In genomic region chr4:138272011-138272997, GRCm38 (mm10) we compare ENCODE assay signal across 8 mouse cellular contexts. TPM values are rescaled to one million over a fixed set of nuclear protein-coding genes. Genes with fewer than 3 reads are reported as not detected.
DNase-seq lines count a peak whose midpoint lies in the region; ATAC-seq lines count a peak whose summit lies in the region.

No protein-coding gene starts in this region.

- H3K4me2 ChIP-seq in forebrain, embryonic 15.5 days (replicated peaks): no peak overlapping the region
- H3K4me2 ChIP-seq in forebrain, embryonic 12.5 days: no peak overlapping the region
- H3K4me2 ChIP-seq in stomach, embryonic 15.5 days: no peak overlapping the region

- H3K27ac ChIP-seq in forebrain, embryonic 15.5 days (replicated peaks): no peak overlapping the region
- H3K27ac ChIP-seq in forebrain, embryonic 12.5 days: no peak overlapping the region
- no peak overlapping the region for H3K27ac ChIP-seq in stomach, embryonic 15.5 days

- WGBS in forebrain, embryonic 15.5 days: 67% methylated on average over 14 of the region's 14 CpGs
- 76% methylated on average over 14 of the region's 14 CpGs for WGBS in forebrain, embryonic 12.5 days
- 59% methylated on average over 14 of the region's 14 CpGs for WGBS in stomach, embryonic 15.5 days

- H3K36me3 ChIP-seq in forebrain, embryonic 15.5 days: no peaks in the 10 kb centered on the region
- H3K36me3 ChIP-seq in forebrain, embryonic 12.5 days (replicated peaks): no peaks in the 10 kb centered on the region
- H3K36me3 ChIP-seq in stomach, embryonic 15.5 days: no peaks in the 10 kb centered on the region

- H3K9ac ChIP-seq in forebrain, embryonic 15.5 days (replicated peaks): no peak overlapping the region
- no peak overlapping the region for H3K9ac ChIP-seq in forebrain, embryonic 12.5 days
- H3K9ac ChIP-seq in stomach, embryonic 15.5 days: no peak overlapping the region

- no peaks in the 10 kb centered on the region for H3K27me3 ChIP-seq in forebrain, embryonic 15.5 days
- H3K27me3 ChIP-seq in forebrain, embryonic 12.5 days: peaks cover 9% of the 10 kb centered on the region; the same call in 1 of the 2 replicates
- no peaks in the 10 kb centered on the region for H3K27me3 ChIP-seq in stomach, embryonic 15.5 days (replicated peaks)

- intact Hi-C loops in left cerebral cortex, postnatal 25 days (cut with DNase I): no loop called here

- H3K4me3 ChIP-seq in forebrain, embryonic 15.5 days: no peak overlapping the region
- H3K4me3 ChIP-seq in forebrain, embryonic 12.5 days (replicated peaks): no peak overlapping the region
- no peak overlapping the region for H3K4me3 ChIP-seq in stomach, embryonic 15.5 days (replicated peaks)

- ATAC-seq in forebrain, embryonic 15.5 days (replicated peaks): 0 out of 2 replicates have a peak, but pooled peaks have one; percentile 43
- no peak for ATAC-seq in forebrain, embryonic 12.5 days (ENCODE audit: low FRiP score)
- peak; percentile 70 for ATAC-seq in stomach, embryonic 15.5 days (ENCODE audit: insufficient read depth, low FRiP score, low read depth)
- ATAC-seq in CD4-positive, CD25-positive, alpha-beta regulatory T cell, adult 4 months: no peak

- no peaks in the 10 kb centered on the region for H3K9me3 ChIP-seq in forebrain, embryonic 15.5 days
- no peaks in the 10 kb centered on the region for H3K9me3 ChIP-seq in forebrain, embryonic 12.5 days
- no peaks in the 10 kb centered on the region for H3K9me3 ChIP-seq in stomach, embryonic 15.5 days

- peaks cover 6% of the 10 kb centered on the region for H3K4me1 ChIP-seq in forebrain, embryonic 15.5 days
- peaks cover 6% of the 10 kb centered on the region; the same call in 1 of the 2 replicates for H3K4me1 ChIP-seq in forebrain, embryonic 12.5 days
- H3K4me1 ChIP-seq in stomach, embryonic 15.5 days: no peaks in the 10 kb centered on the region

- DNase-seq in ovary, adult 18-20 months (ENCODE audit: low spot score): peak; percentile 29
- no peak for DNase-seq in ovary, postnatal 10 days (ENCODE audit: low spot score)
- DNase-seq in left cerebral cortex, postnatal 25 days (ENCODE audit: low spot score in 2 of 2): peak; percentile 65 to 91
- no peak for DNase-seq in cerebellum, postnatal 4 days (ENCODE audit: low spot score in 2 of 2)

RNA-seq across cellular contexts. Expression of gene Kif17, which starts 22.1 kb away (rescaled TPM):
- polyA plus RNA-seq in forebrain, embryonic 15.5 days (2015; fragmentation: Nextera tagmentation; extraction: Ambion mirVana): 1.4 and 1.6 TPM in 2 replicates
- polyA plus RNA-seq in forebrain, embryonic 12.5 days (2016; fragmentation: Nextera tagmentation; extraction: Ambion mirVana): 0.40 and 0.45 TPM in 2 replicates
- 10 to 100 TPM; 23.7 to 25.1 TPM for total RNA-seq in left cerebral cortex, postnatal 25 days (2021)
- polyA plus RNA-seq in stomach, embryonic 15.5 days (2015; fragmentation: Nextera tagmentation; extraction: Ambion mirVana): 1.7 and 1.9 TPM in 2 replicates
- polyA plus RNA-seq in CD4-positive, CD25-positive, alpha-beta regulatory T cell, adult 4 months (2017; shearing (Covaris generic)): under 1 TPM in 1 of 2 experiments, not detected in 1; 0.12 TPM

RNA-seq across cellular contexts. Expression of gene Sh2d5, which starts 22.1 kb away (rescaled TPM):
- polyA plus RNA-seq in forebrain, embryonic 15.5 days (2015; fragmentation: Nextera tagmentation; extraction: Ambion mirVana): 5.9 and 6.8 TPM in 2 replicates
- polyA plus RNA-seq in forebrain, embryonic 12.5 days (2016; fragmentation: Nextera tagmentation; extraction: Ambion mirVana): 1.3 and 1.6 TPM in 2 replicates
- 10 to 100 TPM; 60.0 to 68.4 TPM for total RNA-seq in left cerebral cortex, postnatal 25 days (2021)
- polyA plus RNA-seq in stomach, embryonic 15.5 days (2015; fragmentation: Nextera tagmentation; extraction: Ambion mirVana): 0.85 and 0.88 TPM in 2 replicates
- polyA plus RNA-seq in CD4-positive, CD25-positive, alpha-beta regulatory T cell, adult 4 months (2017; shearing (Covaris generic)): under 1 TPM in 1 of 2 experiments, not detected in 1; 0.54 TPM

RNA-seq across cellular contexts. Expression of gene Ddost, which starts 32.2 kb away (rescaled TPM):
- 178 and 183 TPM in 2 replicates for polyA plus RNA-seq in forebrain, embryonic 15.5 days (2015; fragmentation: Nextera tagmentation; extraction: Ambion mirVana)
- polyA plus RNA-seq in forebrain, embryonic 12.5 days (2016; fragmentation: Nextera tagmentation; extraction: Ambion mirVana): 193 and 209 TPM in 2 replicates
- 10 to 100 TPM; 94.8 to 96.3 TPM for total RNA-seq in left cerebral cortex, postnatal 25 days (2021)
- 396 and 428 TPM in 2 replicates for polyA plus RNA-seq in stomach, embryonic 15.5 days (2015; fragmentation: Nextera tagmentation; extraction: Ambion mirVana)
- 100 to 1,000 TPM in 1 of 2 experiments, 10 to 100 TPM in 1; 92.3 to 122 TPM for polyA plus RNA-seq in CD4-positive, CD25-positive, alpha-beta regulatory T cell, adult 4 months (2017; shearing (Covaris generic))

RNA-seq across cellular contexts. Expression of gene Pink1, which starts 53.8 kb away (rescaled TPM):
- polyA plus RNA-seq in forebrain, embryonic 15.5 days (2015; fragmentation: Nextera tagmentation; extraction: Ambion mirVana): 89.6 and 98.5 TPM in 2 replicates
- 53.9 and 57.0 TPM in 2 replicates for polyA plus RNA-seq in forebrain, embryonic 12.5 days (2016; fragmentation: Nextera tagmentation; extraction: Ambion mirVana)
- 100 to 1,000 TPM; 261 to 283 TPM for total RNA-seq in left cerebral cortex, postnatal 25 days (2021)
- polyA plus RNA-seq in stomach, embryonic 15.5 days (2015; fragmentation: Nextera tagmentation; extraction: Ambion mirVana): 41.4 and 43.8 TPM in 2 replicates
- 10 to 100 TPM; 12.9 to 22.6 TPM for polyA plus RNA-seq in CD4-positive, CD25-positive, alpha-beta regulatory T cell, adult 4 months (2017; shearing (Covaris generic))

RNA-seq across cellular contexts. Expression of gene Hp1bp3, which starts 56.2 kb away (rescaled TPM):
- 261 and 262 TPM in 2 replicates for polyA plus RNA-seq in forebrain, embryonic 15.5 days (2015; fragmentation: Nextera tagmentation; extraction: Ambion mirVana)
- 214 and 229 TPM in 2 replicates for polyA plus RNA-seq in forebrain, embryonic 12.5 days (2016; fragmentation: Nextera tagmentation; extraction: Ambion mirVana)
- total RNA-seq in left cerebral cortex, postnatal 25 days (2021): 100 to 1,000 TPM; 169 to 180 TPM
- 129 and 131 TPM in 2 replicates for polyA plus RNA-seq in stomach, embryonic 15.5 days (2015; fragmentation: Nextera tagmentation; extraction: Ambion mirVana)
- 100 to 1,000 TPM; 164 to 189 TPM for polyA plus RNA-seq in CD4-positive, CD25-positive, alpha-beta regulatory T cell, adult 4 months (2017; shearing (Covaris generic))

Comparison
In these comparisons a context has a peak if more than half of its experiments do, and no peak if none do; other contexts are left out.
1. ATAC-seq: peak in forebrain, embryonic 15.5 days (single experiment) and stomach, embryonic 15.5 days (single experiment); none in forebrain, embryonic 12.5 days (single experiment) and CD4-positive, CD25-positive, alpha-beta regulatory T cell, adult 4 months (single experiment).
2. DNase-seq: peak in ovary, adult 18-20 months (single experiment) and left cerebral cortex, postnatal 25 days (2 of 2); none in ovary, postnatal 10 days (single experiment) and cerebellum, postnatal 4 days (0 of 2).